Mouse (Mus musculus) kidney, adult 11 months (tissue): ENCODE data around the gene Zbtb21.
"Not testable (repeated sequence)": the region's sequence is repeated elsewhere in the genome, so short reads cannot be mapped to it uniquely, and the experiment has no call there.

Experiments used
- DNase-seq: peaks from one replicate; pipeline ENCODE4 v3.0.0; 2022

Zbtb21 gene

GRCm38 (mm10) chr16:97962151-97962948, at the start of gene Zbtb21, which contains the start of gene C2cd2:
Gene Zbtb21, minus strand, starts transcription at chr16:97962622.
Gene C2cd2, minus strand, starts transcription at chr16:97962598.
- DNase-seq = peak; percentile 97

DNA sequence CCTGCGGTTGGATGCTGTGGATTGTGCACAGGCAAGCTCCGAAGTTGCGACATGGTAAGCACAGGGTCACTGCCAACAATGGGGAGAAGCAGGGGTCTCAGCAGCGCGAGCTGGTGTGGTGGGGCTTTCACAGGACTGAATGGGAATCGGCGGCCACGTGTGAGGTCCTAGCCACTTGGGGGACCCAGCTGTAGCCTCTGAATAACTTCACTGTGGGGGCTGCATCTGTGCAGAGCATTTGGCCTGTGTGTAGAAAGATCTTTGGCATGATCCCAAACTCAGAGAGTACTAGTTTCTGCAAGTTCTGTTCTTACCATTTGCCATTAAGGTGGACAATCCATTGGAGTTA, 34.9 kb upstream of the Zbtb21 start:
- not testable (repeated sequence) for DNase-seq

DNA sequence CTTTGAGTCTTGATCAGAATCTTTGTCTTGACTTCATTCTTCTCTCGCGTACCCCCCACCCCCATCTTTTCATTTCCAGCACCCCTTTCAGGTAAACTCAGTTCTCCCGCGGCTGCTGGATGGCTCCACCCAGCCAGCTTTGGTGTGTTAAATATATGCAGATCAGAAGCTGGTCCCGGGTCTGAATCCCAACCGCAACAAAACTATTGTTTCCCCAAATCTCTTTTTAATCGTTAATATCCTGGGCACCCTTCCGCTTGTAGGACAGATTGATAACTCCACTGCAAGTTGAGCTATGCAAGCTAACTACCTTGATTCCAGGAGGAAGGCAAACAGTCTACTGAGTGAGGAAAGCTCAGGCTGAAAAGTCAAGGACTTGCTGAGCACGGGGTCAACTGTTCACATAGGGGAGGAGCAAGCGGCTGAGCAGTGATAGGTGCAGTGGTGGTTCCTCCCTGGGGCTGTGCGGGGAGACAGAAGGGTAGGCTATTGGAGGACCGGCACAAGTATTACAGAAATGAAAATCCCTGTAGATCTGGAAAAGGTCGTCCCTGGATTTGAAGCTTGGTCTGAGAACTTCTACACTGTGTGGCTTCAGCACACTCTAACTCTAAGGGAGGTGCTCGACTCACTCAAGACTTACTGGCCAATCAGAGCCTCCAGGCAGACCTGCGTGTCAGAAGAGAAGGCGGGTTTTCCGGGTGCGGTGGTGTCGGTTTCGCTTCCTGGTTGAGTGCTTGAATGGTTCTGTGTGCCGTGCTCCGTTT, 34.4 kb upstream of the Zbtb21 start, which contains the start of gene B230307C23Rik:
Gene B230307C23Rik (plus strand): TSS at position 700 of the 767 bp plus-strand sequence.
- peak; percentile 92 for DNase-seq

- peak; percentile 13 for DNase-seq
Measured at GRCm38 (mm10) chr16:97995849-97996615, 33.6 kb upstream of the Zbtb21 start.

GRCm38 (mm10) chr16:97992477-97992876, 30.1 kb upstream of the Zbtb21 start:
- DNase-seq = not testable (repeated sequence)

DNA sequence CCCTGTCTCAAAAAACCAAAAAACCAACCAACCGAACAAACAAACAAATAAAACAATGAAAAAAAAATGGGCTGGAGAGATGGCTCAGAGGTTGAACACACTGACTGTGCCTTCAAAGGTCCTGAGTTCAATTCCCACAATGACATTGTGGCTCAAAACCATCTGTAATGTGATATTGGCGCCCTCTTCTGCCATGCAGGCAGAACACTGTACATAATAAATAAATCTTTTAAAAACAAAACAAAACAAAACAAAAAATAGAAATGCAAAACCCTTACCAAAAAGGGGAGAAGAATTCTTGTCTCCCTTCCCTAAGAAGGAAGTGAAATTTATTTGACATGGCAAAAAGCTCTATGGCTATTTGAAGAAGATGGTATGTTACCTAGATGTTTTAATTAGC, 29.1 kb upstream of the Zbtb21 start:
- DNase-seq = no peak

DNA sequence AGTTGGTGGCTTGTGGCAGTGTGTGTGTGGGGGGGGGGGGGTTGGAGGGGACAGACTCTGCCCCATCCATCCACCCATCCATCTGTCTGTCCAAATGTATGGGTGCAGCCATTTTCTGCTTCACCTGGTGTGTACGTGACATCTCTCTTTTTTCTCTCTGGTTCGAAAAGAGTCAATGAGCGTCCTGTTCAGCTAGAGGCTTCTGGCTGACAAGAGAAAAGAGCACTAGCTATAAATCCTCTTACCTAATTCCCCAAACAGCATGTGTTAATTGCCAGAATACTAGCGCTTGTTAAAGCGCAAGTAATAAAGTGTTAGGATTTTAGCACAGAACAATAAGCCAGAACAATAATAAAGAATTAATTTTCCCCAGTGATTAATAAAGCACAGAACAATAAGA, 22.2 kb upstream of the Zbtb21 start:
- no peak for DNase-seq

GRCm38 (mm10) chr16:97981362-97981761, 18.9 kb upstream of the Zbtb21 start:
- DNase-seq = no peak

DNA sequence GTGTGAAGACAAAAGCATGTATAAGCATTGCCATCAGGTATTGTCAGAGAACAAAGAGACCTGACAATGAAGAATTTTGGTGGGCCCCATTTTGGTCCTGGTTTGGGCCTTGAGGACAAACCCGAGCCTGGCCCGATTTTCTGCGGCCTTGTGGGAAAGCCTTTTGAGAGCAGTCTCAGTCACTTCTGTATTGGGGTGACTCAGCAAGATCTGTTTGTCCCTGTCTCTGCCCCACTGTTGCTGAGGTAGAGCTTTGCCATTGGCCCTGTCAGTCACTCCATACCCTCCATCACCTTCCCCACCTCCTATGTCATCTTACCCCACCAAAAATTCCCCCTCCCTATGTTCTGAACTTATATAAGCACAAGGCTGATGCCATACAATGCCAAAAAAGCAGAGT, 15.3 kb upstream of the Zbtb21 start:
- DNase-seq = no peak

- DNase-seq = no peak
Measured at GRCm38 (mm10) chr16:97977277-97977676, 14.9 kb upstream of the Zbtb21 start.

- no peak for DNase-seq
Measured at GRCm38 (mm10) chr16:97963956-97964540, 1.6 kb upstream of the Zbtb21 start.

DNA sequence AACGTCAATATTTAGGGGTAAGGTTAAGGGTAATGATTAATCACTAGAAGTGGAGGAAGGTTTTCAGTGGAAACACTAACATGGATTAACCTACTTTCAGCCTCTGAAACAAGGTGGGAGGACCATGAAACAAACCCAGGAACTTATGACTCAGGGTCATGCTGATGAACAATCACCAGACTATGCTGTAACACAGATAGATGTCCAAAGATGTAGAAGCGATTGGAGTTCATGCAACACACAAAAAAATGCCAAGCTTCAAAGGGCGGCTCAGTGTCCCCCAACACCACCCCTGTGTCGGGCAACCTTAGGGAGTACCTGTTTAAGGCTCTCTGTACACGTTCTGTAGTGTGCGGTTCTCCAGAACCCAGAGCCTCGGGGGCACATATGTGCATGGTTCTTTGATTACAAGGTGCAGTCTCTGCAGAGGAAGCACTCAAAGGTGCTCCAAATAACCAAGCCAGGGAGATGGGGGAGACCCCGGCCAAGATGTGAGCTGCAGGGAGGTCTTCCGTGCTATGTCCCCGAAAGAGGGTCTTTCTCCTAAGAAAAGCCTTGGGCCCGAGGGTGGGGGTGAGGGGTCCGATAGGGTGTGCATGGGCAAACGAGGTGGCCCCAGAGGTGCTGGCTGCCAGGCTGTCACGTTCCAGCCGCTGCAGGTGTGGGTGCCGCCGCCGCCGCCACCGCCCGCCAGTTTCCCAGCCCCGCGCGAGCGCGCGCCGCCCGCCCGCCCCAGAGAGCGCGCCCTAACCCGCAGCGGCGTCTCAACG, 856 bp downstream of the Zbtb21 start:
- peak; percentile 34 for DNase-seq

DNA sequence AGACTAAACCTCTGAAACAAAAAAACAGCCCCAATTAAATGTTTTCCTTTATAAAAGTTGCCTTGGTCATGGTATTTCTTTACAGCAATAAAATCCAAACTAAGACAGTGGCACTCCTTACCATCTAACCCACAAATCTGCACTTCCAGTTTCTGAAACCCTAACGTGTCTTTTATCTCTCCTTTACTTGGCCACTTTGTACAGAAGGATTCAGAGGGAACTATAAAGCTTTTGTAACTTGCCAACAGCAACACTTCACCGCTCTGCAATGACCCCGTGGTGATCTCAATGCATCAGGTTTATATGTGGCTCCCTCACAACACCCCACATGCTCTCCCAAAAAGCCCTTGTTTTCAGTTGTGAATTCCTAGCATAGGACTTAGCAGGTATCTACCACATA, 2.1 kb downstream of the Zbtb21 start:
- DNase-seq = no peak

DNA sequence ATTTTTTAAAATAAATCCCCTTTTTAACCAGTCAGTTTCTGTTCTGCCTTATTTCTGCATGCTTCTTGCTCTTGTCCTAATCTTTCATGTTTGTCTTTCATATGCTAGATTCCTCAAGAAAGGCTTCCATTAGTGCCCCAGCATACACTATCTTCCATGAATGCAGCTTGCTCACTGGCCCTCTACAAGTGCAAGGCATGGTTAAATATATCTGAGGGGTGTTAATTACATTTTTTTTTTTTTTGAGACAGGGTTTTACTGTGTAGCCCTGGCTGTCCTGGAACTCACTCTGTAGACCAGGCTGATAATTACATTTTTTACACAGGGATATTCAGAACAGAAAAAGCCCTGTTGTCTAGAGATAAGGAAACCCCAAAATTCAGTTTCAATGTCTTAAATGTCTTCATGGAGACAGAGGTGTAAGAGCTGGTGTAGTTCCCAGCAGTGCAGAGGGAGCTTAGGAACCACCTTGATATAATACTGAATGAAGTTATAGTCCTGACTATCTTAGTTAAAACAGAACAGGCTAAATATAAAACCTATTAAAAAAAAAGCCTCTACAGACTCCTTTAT, 3.9 kb downstream of the Zbtb21 start:
- no peak for DNase-seq

DNA sequence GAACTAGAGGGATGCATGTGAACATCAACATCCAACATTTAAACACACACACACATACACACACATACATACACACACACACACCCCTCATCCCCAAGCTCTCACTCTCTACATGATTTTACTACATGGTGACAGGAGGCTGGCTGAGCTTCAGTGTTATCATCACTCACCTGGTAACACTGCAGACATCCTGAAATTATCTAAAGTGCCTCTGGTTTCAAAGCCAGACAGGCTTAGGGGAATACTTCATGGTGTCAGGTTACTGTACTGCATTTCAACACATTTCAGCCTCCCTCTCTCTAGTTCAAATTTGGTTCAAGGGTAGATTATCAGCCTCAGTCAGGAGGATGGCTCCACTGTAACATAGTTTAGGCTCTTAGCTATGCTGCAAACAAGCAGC, 4.8 kb downstream of the Zbtb21 start:
- no peak for DNase-seq

GRCm38 (mm10) chr16:97956011-97956410, 6.4 kb downstream of the Zbtb21 start:
- DNase-seq = no peak

- DNase-seq = no peak
Measured at GRCm38 (mm10) chr16:97953300-97953699, 9.1 kb downstream of the Zbtb21 start.

DNA sequence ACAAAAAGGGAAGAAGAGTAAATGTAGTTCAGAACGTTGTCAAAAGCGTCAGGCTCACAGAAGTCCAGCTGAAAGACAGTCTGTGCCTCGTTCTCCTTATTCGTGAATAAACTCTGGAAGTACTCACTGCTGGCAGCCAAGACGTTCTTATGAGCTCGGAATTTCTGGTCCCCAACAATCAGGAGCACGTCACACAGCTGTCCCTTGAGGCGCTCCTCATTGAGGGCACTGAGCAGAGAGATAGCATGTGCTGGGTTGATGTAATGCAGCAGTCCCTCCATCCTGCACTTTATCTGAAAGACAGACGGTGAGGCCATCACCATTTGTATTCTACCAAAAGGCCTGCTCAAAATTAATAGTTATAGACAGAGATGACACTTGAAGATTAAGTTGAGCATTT, 9.6 kb downstream of the Zbtb21 start:
- DNase-seq = no peak

GRCm38 (mm10) chr16:97952371-97952770, 10.1 kb downstream of the Zbtb21 start:
- no peak for DNase-seq

DNA sequence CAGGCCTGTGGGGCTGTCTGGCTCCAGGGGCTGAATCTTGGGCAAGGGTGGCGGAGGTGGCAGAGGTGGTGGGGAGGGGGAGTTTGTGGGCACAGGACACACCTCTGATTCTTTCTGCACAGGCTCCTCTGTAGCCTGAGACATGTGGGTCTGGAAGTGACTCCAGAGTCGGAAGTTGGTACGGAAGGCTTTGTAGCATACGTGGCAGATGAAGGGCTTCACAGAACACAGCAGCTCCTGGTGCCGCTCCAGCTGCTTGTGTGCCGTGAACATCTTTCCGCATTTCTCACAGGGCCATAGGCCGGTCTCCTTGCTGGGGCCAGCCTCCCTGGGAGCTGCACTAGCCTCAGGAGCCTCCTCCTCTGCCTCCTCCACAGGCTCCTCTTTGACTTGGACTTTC, 12.4 kb downstream of the Zbtb21 start:
- no peak for DNase-seq

GRCm38 (mm10) chr16:97948836-97949235, 13.6 kb downstream of the Zbtb21 start:
- no peak for DNase-seq

- not testable (repeated sequence) for DNase-seq
Measured at GRCm38 (mm10) chr16:97946993-97947392, 15.4 kb downstream of the Zbtb21 start.
